Mouse (Mus musculus): ENCODE results near the gene Tob1. TPM values are rescaled to one million over a fixed set of nuclear protein-coding genes. Genes with fewer than 3 reads are reported as not detected.

The Tob1 gene
- total RNA-seq, 2 experiments from 2014 or later: 40.6 to 42.1 TPM

GRCm38 (mm10) chr11:94261585-94262370 lies 50.5 kb downstream of the Tob1 start:
- no peak for DNase-seq (ENCODE audit: low spot score in 2 of 2)

Other genes with a start within 250 kb of the Tob1 start
- 100 to 1,000 TPM; 105 to 113 TPM for gene Gm20390, start 243.2 kb upstream of the Tob1 start, total RNA-seq (2021)
- gene Nme1, start 242.9 kb upstream of the Tob1 start, total RNA-seq (2021): 100 to 1,000 TPM; 108 to 123 TPM
- 100 to 1,000 TPM; 267 to 275 TPM for gene Spag9, start 215.4 kb upstream of the Tob1 start, total RNA-seq (2021)
- 1 to 10 TPM; 1.8 to 2.2 TPM for gene Wfikkn2, start 34.6 kb downstream of the Tob1 start, total RNA-seq (2021)
- not detected for gene Gm21885, start 70.4 kb downstream of the Tob1 start, total RNA-seq (2021)
- 100 to 1,000 TPM; 110 to 111 TPM for gene Luc7l3, start 110.5 kb downstream of the Tob1 start, total RNA-seq (2021)
- gene Ankrd40, start 116.5 kb downstream of the Tob1 start, total RNA-seq (2021): 100 to 1,000 TPM; 123 to 141 TPM
- 1 to 10 TPM; 2.5 to 3.7 TPM for gene Abcc3, start 181.5 kb downstream of the Tob1 start, total RNA-seq (2021)